Mouse (Mus musculus) natural killer cell, adult 2 months (primary cell): ENCODE results near the gene 4930564D02Rik.

Experiments
- DNase-seq, 2 experiments: peaks; one replicate each; pipeline ENCODE4 v3.0.0; 2022; ENCODE audit warnings: low spot score in 2 of 2

Gene 4930564D02Rik

DNA sequence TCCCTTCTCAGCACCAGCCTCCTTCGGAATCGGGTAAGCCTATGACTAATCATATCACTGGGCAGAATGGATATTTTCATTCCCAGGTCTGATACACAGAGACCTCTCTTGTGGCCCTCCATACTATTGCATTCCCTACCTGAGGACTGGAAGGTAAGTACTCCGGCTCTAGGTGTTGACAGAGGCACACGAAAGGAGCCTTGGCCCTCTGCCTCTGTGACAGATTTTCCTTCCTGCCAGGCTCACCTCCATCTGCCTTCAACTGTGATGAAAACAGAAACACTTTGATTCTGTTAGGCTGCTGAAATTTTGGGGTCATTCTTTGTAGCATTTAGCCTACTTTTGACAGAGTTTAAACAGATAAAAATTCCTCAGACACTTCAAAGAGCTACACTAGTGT is 47.2 kb downstream of the 4930564D02Rik start:
- no peak for DNase-seq

GRCm38 (mm10) chr3:105114269-105114668 is 47.6 kb downstream of the 4930564D02Rik start:
- peak; percentile 5 to 39 for DNase-seq

DNA sequence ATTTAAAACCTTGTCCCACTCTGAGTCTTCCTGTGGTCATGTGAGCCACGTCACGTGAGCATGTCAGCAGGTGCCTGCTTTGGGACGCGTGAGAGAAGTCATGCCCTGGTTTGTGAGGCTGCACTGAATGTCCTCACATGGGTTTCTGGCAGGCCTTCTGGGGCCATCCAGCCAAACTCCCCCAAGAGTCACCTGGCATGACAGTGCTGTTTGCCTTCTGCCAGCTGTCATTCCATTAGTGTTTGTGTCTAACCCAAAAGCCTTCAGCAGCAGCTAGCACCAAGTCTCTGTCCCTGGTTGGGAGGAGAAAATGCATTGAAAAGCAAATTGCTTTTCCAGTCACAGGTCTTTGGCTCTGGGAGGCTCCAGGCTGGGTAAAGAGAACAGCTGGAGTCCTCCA is 50.0 kb downstream of the 4930564D02Rik start:
- DNase-seq: no peak

DNA sequence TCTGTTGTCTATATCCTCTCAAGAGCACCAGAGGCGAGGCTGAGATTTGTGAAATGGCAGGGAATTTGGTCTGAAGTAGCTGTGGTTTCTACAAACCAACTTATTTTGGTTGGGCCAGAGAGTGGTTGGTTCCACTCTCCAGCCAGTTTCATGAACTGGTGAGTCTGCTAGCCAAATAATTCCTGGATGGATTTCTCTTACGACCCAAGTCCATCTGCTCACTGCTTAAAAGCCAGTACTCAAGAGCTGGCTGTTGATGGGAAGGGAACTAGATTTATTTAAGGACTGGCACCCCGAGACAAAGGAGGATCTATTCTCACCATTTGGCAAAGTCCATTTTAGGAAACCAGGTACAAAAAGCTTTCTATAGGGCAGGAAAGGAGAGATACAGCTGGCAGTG is 57.1 kb downstream of the 4930564D02Rik start:
- no peak for DNase-seq

GRCm38 (mm10) chr3:105127881-105128280 is 61.2 kb downstream of the 4930564D02Rik start:
- DNase-seq: no peak
